In the genomic region with DNA sequence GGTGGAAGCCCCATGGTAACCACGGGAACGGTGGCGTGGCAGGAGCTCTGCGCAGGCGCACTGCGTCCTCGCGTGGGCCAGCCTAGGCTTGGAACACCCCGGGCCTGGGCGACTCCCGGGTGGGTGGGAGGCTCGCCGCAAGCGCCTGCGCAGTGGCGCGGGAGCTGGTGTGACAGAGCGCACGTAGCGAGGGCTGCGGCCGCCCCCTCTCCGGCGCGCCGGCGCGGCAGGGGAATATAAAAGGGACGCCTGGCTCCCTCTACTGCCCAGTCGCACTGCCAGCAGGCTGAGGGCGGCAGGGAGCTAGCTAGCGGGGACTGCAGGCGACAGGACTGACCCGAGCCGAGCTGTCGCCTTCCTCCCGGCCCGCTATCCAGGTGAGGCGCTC, we compare ENCODE assay signal across 8 mouse cellular contexts. TPM values are rescaled to one million over a fixed set of nuclear protein-coding genes. Genes with fewer than 3 reads are reported as not detected.
DNase-seq lines count a peak whose midpoint lies in the region; ATAC-seq and TF ChIP-seq lines count a peak whose summit lies in the region.

A gene (plus strand): TSS at position 197 of the 388 bp plus-strand sequence.

- DNase-seq in B cell, adult 2 months, result peak; percentile 96
- DNase-seq in brain, adult 2 months (ENCODE audit: low read depth, low spot score), result peak; percentile 99
- peak; percentile 83 for DNase-seq in liver, adult 2 months (ENCODE audit: extremely low read depth, low read depth, low spot score)
- DNase-seq in splenic B cell, adult 2 months (ENCODE audit: low read depth, low spot score), result peak; percentile 99

- peak within 1 kb of the TSS; percentile 69 for H3K4me3 ChIP-seq in heart, embryonic 11.5 days (ENCODE audit: low read depth, low read length)
- peak within 1 kb of the TSS; percentile 86 for H3K4me3 ChIP-seq in kidney, embryonic 16.5 days (ENCODE audit: low read length)
- H3K4me3 ChIP-seq in liver, adult 2 months (ENCODE audit: insufficient read depth, low read depth, low read length), result peak within 1 kb of the TSS; percentile 91
- H3K4me3 ChIP-seq in myocyte, result peak within 1 kb of the TSS; percentile 86

- TF ChIP-seq POLR2A in liver, adult 2 months (IDR thresholded peaks at IDR 0.05; ENCODE audit: extremely low read depth, insufficient read depth, low read length), result peak; percentile 99
- TF ChIP-seq POLR2A in myocyte (IDR thresholded peaks at IDR 0.05; ENCODE audit: insufficient read length, low read depth), result peak; percentile 99

- peak within 1 kb of the TSS; percentile 87 for H3K9ac ChIP-seq in heart, embryonic 11.5 days (ENCODE audit: low read depth, low read length)
- H3K9ac ChIP-seq in kidney, embryonic 16.5 days (replicated peaks; ENCODE audit: low read length), result peak within 1 kb of the TSS; percentile 95
- H3K9ac ChIP-seq in liver, adult 2 months (ENCODE audit: low read depth, low read length), result peak within 1 kb of the TSS; percentile 86

- TF ChIP-seq CTCF in liver, adult 2 months (IDR thresholded peaks at IDR 0.05; ENCODE audit: low read depth, low read length), result peak; percentile 83

- no peaks in the 10 kb centered on the region for H3K36me3 ChIP-seq in heart, embryonic 11.5 days (ENCODE audit: control insufficient read depth, insufficient read depth, low read length)
- H3K36me3 ChIP-seq in kidney, embryonic 16.5 days (ENCODE audit: insufficient read depth, low read length), result no peaks in the 10 kb centered on the region
- no peaks in the 10 kb centered on the region for H3K36me3 ChIP-seq in liver, adult 2 months (ENCODE audit: control insufficient read depth, insufficient read depth, low read length)
- H3K36me3 ChIP-seq in myocyte (ENCODE audit: control insufficient read depth, insufficient read depth), result no peaks in the 10 kb centered on the region
- no peaks in the 10 kb centered on the region for H3K36me3 ChIP-seq in splenic B cell, adult 2 months (ENCODE audit: control insufficient read depth, insufficient read depth, low read length, poor library complexity, severe bottlenecking)

- peaks cover 9% of the 10 kb centered on the region; the same call in 1 of the 2 replicates for H3K79me2 ChIP-seq in liver, adult 2 months (ENCODE audit: control insufficient read depth, insufficient read depth, low read length)
- peaks cover 44% of the 10 kb centered on the region for H3K79me2 ChIP-seq in myocyte (ENCODE audit: control insufficient read depth, insufficient read depth)

- WGBS in heart, embryonic 11.5 days (ENCODE audit: insufficient replicate concordance), result under 1% methylated on average over 36 of the region's 39 CpGs
- 0% methylated on average over 32 of the region's 39 CpGs for WGBS in kidney, embryonic 16.5 days
- WGBS in liver, adult 2 months, result under 1% methylated on average over 39 of the region's 39 CpGs

- H3K27me3 ChIP-seq in heart, embryonic 11.5 days (ENCODE audit: control insufficient read depth, insufficient read depth, low read length), result no peaks in the 10 kb centered on the region
- H3K27me3 ChIP-seq in kidney, embryonic 16.5 days (ENCODE audit: insufficient read depth, low read length), result no peaks in the 10 kb centered on the region
- no peaks in the 10 kb centered on the region for H3K27me3 ChIP-seq in liver, adult 2 months (ENCODE audit: control insufficient read depth, insufficient read depth, low read length)
- no peaks in the 10 kb centered on the region for H3K27me3 ChIP-seq in myocyte (ENCODE audit: control insufficient read depth, insufficient read depth, insufficient read length)
- no peaks in the 10 kb centered on the region for H3K27me3 ChIP-seq in splenic B cell, adult 2 months (ENCODE audit: control insufficient read depth, insufficient read depth, low read length, poor library complexity, severe bottlenecking)

- H3K9me3 ChIP-seq in heart, embryonic 11.5 days (replicated peaks; ENCODE audit: control insufficient read depth, low read length), result no peaks in the 10 kb centered on the region
- H3K9me3 ChIP-seq in kidney, embryonic 16.5 days (ENCODE audit: low read length), result no peaks in the 10 kb centered on the region

- peaks cover 8% of the 10 kb centered on the region; the same call in 1 of the 2 replicates for H3K4me1 ChIP-seq in heart, embryonic 11.5 days (ENCODE audit: control insufficient read depth, insufficient read depth, low read length)
- H3K4me1 ChIP-seq in kidney, embryonic 16.5 days (ENCODE audit: insufficient read depth, low read length), result peaks cover 23% of the 10 kb centered on the region
- peaks cover 9% of the 10 kb centered on the region for H3K4me1 ChIP-seq in liver, adult 2 months (ENCODE audit: control insufficient read depth, insufficient read depth, low read length)

- peak within 1 kb of the TSS; percentile 75 for H3K4me2 ChIP-seq in heart, embryonic 11.5 days
- H3K4me2 ChIP-seq in kidney, embryonic 16.5 days (replicated peaks; ENCODE audit: low read depth, low read length), result peak within 1 kb of the TSS; percentile 64
- peak within 1 kb of the TSS; percentile 98 for H3K4me2 ChIP-seq in myocyte (ENCODE audit: low read depth)

- peak within 1 kb of the TSS; percentile 94 for H3K27ac ChIP-seq in heart, embryonic 11.5 days (ENCODE audit: low read depth, low read length)
- H3K27ac ChIP-seq in kidney, embryonic 16.5 days (ENCODE audit: low read length), result peak within 1 kb of the TSS; percentile 96
- peak within 1 kb of the TSS; percentile 87 for H3K27ac ChIP-seq in liver, adult 2 months (replicated peaks; ENCODE audit: insufficient read depth, low read depth, low read length)

- peak; percentile 95 for ATAC-seq in erythroblast, adult 5-6 weeks (replicated peaks; ENCODE audit: low FRiP score, poor library complexity, severe bottlenecking)
- ATAC-seq in heart, embryonic 11.5 days (replicated peaks; ENCODE audit: insufficient number of reproducible peaks, low FRiP score, low TSS enrichment), result peak; percentile 99
- ATAC-seq in kidney, embryonic 16.5 days (ENCODE audit: low FRiP score, low TSS enrichment), result peak; percentile 99

- peak within 1 kb of the TSS; percentile 82 for H3ac ChIP-seq in myocyte (ENCODE audit: control insufficient read depth, insufficient read length)

TF ChIP-seq in myocyte, 11 proteins besides CTCF, POLR2A, EP300 and RAD21:
- TF ChIP-seq USF1 (IDR thresholded peaks at IDR 0.05; ENCODE audit: low read depth) (no peak), MYOD1 (IDR thresholded peaks at IDR 0.05; ENCODE audit: control insufficient read depth in 1 of 3, insufficient read length in 2 of 3, low read depth in 2 of 3) (no peak), TCF3 (IDR thresholded peaks at IDR 0.05; ENCODE audit: insufficient read length, low read depth) (no peak), REST (IDR thresholded peaks at IDR 0.05; ENCODE audit: insufficient read depth, insufficient read length) (peak; percentile 55), SRF (IDR thresholded peaks at IDR 0.05; ENCODE audit: control insufficient read depth, insufficient read length, low read depth) (peak; percentile 13), E2F4 (IDR thresholded peaks at IDR 0.05; ENCODE audit: insufficient read depth) (peak; percentile 6), MYOG (IDR thresholded peaks at IDR 0.05; ENCODE audit: control insufficient read depth in 1 of 3, insufficient read depth in 1 of 3, insufficient read length in 2 of 3, low read depth in 2 of 3) (peak in 1 of 3 experiments; percentile 43), POLR2AphosphoS2 (IDR thresholded peaks at IDR 0.05; ENCODE audit: insufficient read length, low read depth) (peak; percentile 100)

RNA-seq across cellular contexts. Expression of the gene that starts here (rescaled TPM):
- 3.5 and 6.9 TPM in 2 replicates for total RNA-seq in erythroblast, adult 5-6 weeks (2015; ENCODE audit: low replicate concordance)
- 7.7 and 12.3 TPM in 2 replicates for total RNA-seq in erythroblast, adult 5-6 weeks (2017; ENCODE audit: low replicate concordance)
- 54.8 and 66.1 TPM in 2 replicates for polyA plus RNA-seq in heart, embryonic 11.5 days (2014; fragmentation: Nextera tagmentation; extraction: Ambion mirVana)
- polyA plus RNA-seq in kidney, embryonic 16.5 days (2015; fragmentation: Nextera tagmentation; extraction: Ambion mirVana), result 72.5 and 78.0 TPM in 2 replicates
- 6.4 and 9.1 TPM in 2 replicates for total RNA-seq in liver, adult 2 months (2014; rRNA removed)
- polyA plus RNA-seq in liver, adult 2 months (2012; rRNA removed), result 3.0 and 4.7 TPM in 2 replicates
- 107 TPM for polyA plus RNA-seq in myocyte (2012; fragmentation: generic; extraction: Trizol)

Comparison
In these comparisons a context has a peak if more than half of its experiments do, and no peak if none do; other contexts are left out.
1. Peak in every context shown above with its lines: DNase-seq, ATAC-seq, H3K4me3 ChIP-seq and H3K27ac ChIP-seq.